Mouse (Mus musculus): ENCODE results near the gene Prpf38b. TPM values are rescaled to one million over a fixed set of nuclear protein-coding genes. Genes with fewer than 3 reads are reported as not detected.
"Not testable (repeated sequence)": the region's sequence is repeated elsewhere in the genome, so short reads cannot be mapped to it uniquely, and the experiment has no call there.

Prpf38b gene
- polyA plus RNA-seq, 1 experiment from 2014 or later = 78.5 TPM

DNA sequence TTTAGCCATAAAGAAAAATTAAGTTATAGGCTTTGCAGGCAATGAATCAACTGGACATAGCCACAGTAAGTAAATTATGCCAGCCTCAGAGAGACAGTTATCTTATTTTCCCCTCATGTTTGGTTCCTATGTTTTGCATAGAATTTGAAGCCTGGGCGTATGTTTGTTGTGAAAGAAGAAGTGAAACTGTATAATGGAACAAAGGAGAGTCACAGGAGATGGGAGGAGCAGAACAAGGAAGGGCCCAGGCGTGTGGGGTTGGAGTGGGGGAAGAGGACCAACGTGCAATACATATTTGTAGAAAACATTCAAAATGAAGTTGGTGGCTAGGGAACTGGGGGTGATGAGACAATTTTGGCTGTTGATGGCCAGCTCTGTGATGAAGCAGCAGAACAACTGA lies 11.4 kb downstream of the Prpf38b start:
- no peak for ATAC-seq (ENCODE audit: insufficient number of reproducible peaks, low FRiP score, low TSS enrichment, low read depth)

DNA sequence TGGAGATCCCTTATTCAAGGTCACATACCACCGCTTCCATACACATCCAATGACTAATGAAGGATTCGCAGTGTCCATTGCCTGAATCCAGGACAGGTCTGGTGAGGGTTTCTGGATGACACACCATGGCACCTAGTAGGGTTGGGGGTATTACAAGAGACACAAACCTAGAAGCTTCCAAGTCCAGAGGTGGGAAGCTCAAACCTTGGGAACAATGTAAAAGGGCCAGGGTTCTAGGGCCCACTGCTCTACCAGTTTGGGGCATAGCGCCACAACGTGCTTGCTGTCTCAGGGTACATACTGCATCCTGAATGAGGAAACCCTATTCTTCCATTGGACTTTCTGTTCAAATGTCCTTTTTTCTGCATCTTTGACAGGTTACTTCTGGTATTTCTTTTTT lies 12.9 kb downstream of the Prpf38b start:
- Histone ChIP-seq H3K4me2 (replicated peaks) (no peak overlapping the region), H3K27me3 (no peaks in the 10 kb centered on the region), H3K27ac (replicated peaks) (no peak overlapping the region), H3K4me1 (no peaks in the 10 kb centered on the region), H3K9me3 (replicated peaks) (no peaks in the 10 kb centered on the region), H3K9ac (no peak overlapping the region), H3K4me3 (replicated peaks) (no peak overlapping the region), H3K36me3 (peaks cover 19% of the 10 kb centered on the region)
- ATAC-seq (ENCODE audit: insufficient number of reproducible peaks, low FRiP score, low TSS enrichment, low read depth) = no peak
- 98% methylated on average over 4 of the region's 4 CpGs for WGBS

More for the DNA sequence above, 11.4 kb downstream of the Prpf38b start:
- Histone ChIP-seq H3K36me3 (peaks cover 34% of the 10 kb centered on the region), H3K4me1 (no peaks in the 10 kb centered on the region), H3K9ac (no peak overlapping the region), H3K4me2 (replicated peaks) (no peak overlapping the region), H3K27ac (replicated peaks) (no peak overlapping the region), H3K27me3 (no peaks in the 10 kb centered on the region), H3K9me3 (replicated peaks) (no peaks in the 10 kb centered on the region), H3K4me3 (replicated peaks) (no peak overlapping the region)
- 86% methylated on average over 3 of the region's 3 CpGs for whole genome bisulfite sequencing

DNA sequence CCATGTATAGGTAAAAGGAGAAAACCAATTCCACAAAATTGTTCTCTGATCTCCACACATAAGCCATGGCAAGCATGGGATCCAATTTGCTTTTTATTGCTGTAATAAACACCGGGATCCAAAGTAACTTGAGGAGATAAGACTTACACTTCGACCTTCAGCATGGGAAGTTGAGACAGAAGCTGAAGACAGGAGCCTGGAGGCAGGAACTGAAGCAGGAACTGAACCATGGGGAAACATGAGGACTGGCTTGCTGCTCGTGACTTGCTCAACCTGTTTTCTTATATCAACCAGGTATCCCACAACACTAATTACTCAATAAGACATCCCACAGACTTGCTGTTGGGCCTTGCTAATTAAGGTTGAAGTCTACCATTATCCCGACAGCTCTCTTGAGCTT lies 18.6 kb downstream of the Prpf38b start:
- H3K4me3 ChIP-seq (replicated peaks) = no peak overlapping the region
- no peaks in the 10 kb centered on the region for H3K4me1 ChIP-seq
- H3K9ac ChIP-seq = no peak overlapping the region
- no peaks in the 10 kb centered on the region for H3K9me3 ChIP-seq (replicated peaks)
- H3K4me2 ChIP-seq (replicated peaks) = no peak overlapping the region
- no peak overlapping the region for H3K27ac ChIP-seq (replicated peaks)
- no peaks in the 10 kb centered on the region for H3K27me3 ChIP-seq
- ATAC-seq (ENCODE audit: insufficient number of reproducible peaks, low FRiP score, low TSS enrichment, low read depth) = no peak
- H3K36me3 ChIP-seq = no peaks in the 10 kb centered on the region
- 54% methylated on average over 4 of the region's 4 CpGs for WGBS

DNA sequence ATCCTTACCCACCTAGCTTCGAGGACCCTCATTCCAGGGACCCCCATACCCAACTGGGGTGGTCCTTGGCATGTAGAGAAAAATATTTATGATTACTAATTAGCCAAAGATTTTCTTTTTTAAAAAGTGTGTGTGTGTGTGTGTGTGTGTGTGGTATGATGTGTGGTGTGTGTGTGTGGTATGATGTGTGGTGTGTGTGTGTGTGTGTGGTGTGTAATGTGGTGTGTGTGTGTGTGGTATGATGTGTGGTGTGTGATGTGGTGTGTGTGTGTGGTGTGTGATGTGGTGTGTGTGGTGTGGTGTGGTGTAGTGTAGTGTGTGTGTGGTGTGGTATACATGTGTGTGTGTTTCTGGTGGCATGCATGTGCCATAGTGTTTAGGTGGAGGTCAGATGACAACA lies 19.4 kb downstream of the Prpf38b start:
- no peak overlapping the region for H3K4me2 ChIP-seq (replicated peaks)
- H3K27ac ChIP-seq (replicated peaks) = no peak overlapping the region
- no peaks in the 10 kb centered on the region for H3K9me3 ChIP-seq (replicated peaks)
- H3K4me3 ChIP-seq (replicated peaks) = no peak overlapping the region
- no peaks in the 10 kb centered on the region for H3K4me1 ChIP-seq
- no peak overlapping the region for H3K9ac ChIP-seq
- no peaks in the 10 kb centered on the region for H3K36me3 ChIP-seq
- H3K27me3 ChIP-seq = no peaks in the 10 kb centered on the region
- ATAC-seq (ENCODE audit: insufficient number of reproducible peaks, low FRiP score, low TSS enrichment, low read depth) = no peak
- 73% methylated on average over 1 of the region's 1 CpGs for WGBS

DNA sequence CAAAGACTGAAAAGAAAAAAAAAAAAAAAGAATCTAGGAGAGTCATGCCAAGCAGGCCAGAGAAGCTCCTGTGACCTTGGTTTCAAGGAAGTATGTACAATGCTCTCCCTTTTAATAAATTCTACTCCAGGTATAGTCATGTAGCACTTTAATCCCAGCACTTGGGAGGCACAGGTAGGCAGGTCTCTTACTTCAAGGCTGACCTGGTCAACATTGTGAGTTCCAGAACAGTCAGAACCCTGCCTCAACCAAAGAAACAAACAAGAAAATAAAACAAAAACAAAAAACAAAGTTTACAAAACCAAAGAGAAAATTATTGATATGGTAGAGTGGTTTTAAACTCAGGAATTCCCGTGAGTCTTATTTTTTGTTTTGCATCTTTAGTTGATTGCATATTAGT lies 21.6 kb downstream of the Prpf38b start, which contains the start of gene Fndc7:
Gene Fndc7, minus strand, starts transcription at position 101 of the 400 bp plus-strand sequence.
- 80% methylated on average over 1 of the region's 1 CpGs for WGBS
- Histone ChIP-seq H3K4me1 (no peaks in the 10 kb centered on the region; the same call in 1 of the 2 replicates), H3K9me3 (replicated peaks) (no peaks in the 10 kb centered on the region), H3K4me3 (replicated peaks) (no peak within 1 kb of the TSS), H3K4me2 (replicated peaks) (no peak within 1 kb of the TSS), H3K27ac (replicated peaks) (no peak within 1 kb of the TSS), H3K36me3 (no peaks in the 10 kb centered on the region), H3K9ac (no peak within 1 kb of the TSS), H3K27me3 (no peaks in the 10 kb centered on the region)
- no peak for ATAC-seq (ENCODE audit: insufficient number of reproducible peaks, low FRiP score, low TSS enrichment, low read depth)

DNA sequence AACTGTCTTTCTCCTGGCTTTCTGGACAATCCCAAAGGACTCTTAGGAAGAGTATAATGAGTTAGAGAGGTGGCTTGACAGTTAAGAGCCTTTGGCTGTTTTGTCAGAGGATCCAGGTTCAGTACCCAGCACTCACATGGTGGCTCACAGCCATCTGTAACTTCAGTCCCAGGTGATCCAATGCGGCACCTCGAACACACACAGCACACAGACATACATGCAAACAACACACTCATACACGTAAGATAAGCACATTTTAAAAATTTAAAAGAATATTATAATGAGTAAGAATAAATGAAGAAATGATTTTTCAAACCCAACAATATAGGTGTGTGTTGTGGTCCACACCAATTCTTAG lies 23.9 kb downstream of the Prpf38b start:
- no peaks in the 10 kb centered on the region for H3K27me3 ChIP-seq
- H3K36me3 ChIP-seq = no peaks in the 10 kb centered on the region
- no peaks in the 10 kb centered on the region for H3K9me3 ChIP-seq (replicated peaks)
- no peak overlapping the region for H3K4me2 ChIP-seq (replicated peaks)
- no peaks in the 10 kb centered on the region; the same call in 1 of the 2 replicates for H3K4me1 ChIP-seq
- H3K9ac ChIP-seq = no peak overlapping the region
- H3K27ac ChIP-seq (replicated peaks) = no peak overlapping the region
- no peak for ATAC-seq (ENCODE audit: insufficient number of reproducible peaks, low FRiP score, low TSS enrichment, low read depth)
- WGBS = 94% methylated on average over 3 of the region's 3 CpGs
- H3K4me3 ChIP-seq (replicated peaks) = no peak overlapping the region

DNA sequence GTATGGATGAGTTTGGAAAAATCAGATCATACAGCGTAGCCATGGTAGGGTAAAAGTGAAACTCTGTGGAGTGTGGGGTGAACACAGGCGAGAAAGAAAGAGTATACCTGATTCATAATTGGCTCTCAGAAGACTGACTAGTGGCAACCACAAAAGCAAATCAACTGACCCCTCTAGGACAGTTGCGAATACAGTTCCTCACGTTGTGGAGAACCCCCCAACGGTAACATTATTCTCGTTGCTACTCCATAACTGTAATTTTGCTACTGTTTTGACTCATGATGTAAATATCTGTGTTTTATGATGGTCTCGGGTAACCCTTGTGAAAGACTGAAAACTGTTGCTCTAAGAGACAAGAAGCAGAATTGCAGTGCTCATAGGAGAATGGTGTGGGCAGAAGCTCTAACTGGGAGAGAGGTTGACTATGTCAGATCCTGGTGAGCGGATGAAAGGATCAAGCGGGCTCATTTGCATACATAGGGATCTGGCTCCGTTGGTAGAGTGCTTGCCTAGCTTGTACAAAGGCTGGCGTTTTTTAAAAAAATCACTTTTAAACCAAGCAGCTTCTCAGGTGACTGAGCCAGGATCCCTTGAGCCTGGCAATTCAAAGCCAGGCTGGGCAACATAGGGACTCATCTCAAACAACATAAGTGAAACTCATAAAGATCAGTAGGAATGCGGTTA lies 24.5 kb downstream of the Prpf38b start:
- no peaks in the 10 kb centered on the region; the same call in 1 of the 2 replicates for H3K4me1 ChIP-seq
- no peaks in the 10 kb centered on the region for H3K9me3 ChIP-seq (replicated peaks)
- H3K4me2 ChIP-seq (replicated peaks) = no peak overlapping the region
- no peak for ATAC-seq (ENCODE audit: insufficient number of reproducible peaks, low FRiP score, low TSS enrichment, low read depth)
- no peaks in the 10 kb centered on the region for H3K27me3 ChIP-seq
- H3K9ac ChIP-seq = no peak overlapping the region
- H3K4me3 ChIP-seq (replicated peaks) = no peak overlapping the region
- WGBS = 70% methylated on average over 12 of the region's 12 CpGs
- no peaks in the 10 kb centered on the region for H3K36me3 ChIP-seq
- H3K27ac ChIP-seq (replicated peaks) = no peak overlapping the region

DNA sequence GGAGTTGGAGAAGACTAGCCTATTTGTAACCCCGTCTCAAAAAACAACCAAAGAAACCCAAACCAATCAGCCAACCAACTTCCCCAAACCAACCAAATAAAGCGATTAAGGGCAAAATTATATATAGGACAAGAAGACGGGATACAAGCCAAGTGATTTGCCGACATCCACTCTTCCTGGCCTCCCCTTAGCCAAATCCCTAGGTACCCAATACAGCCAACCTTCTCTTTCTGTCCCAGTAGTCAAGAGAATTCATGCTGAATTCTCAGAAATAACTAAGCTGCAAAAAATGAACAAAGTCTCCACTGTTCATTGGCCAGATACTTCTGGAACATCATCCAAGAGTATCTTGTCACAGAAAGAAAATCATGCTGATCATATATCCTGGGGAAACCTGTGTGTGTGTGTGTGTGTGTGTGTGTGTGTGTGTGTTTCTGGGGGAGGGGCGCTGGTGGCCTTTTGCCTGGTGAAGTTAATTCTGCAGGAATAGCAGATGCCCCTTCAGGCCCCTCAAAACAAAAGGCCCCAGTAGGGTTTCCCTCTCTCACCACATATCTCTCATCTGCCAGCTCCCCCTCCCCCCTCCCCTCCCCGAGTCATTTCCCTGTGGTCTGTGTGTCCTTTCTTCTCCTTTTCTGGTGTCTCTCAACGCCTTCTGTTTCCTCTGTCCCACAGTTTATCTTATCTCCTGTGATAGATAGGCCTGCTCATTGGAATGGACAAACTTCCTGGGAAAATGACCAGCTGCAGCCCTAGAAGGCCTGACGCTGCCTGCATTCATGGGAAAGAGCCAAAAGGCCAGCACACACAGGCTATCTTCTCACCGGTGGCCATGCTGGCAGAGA lies 25.6 kb downstream of the Prpf38b start:
- Histone ChIP-seq H3K27ac (replicated peaks) (no peak overlapping the region), H3K36me3 (no peaks in the 10 kb centered on the region), H3K9ac (no peak overlapping the region), H3K9me3 (replicated peaks) (no peaks in the 10 kb centered on the region), H3K4me2 (replicated peaks) (no peak overlapping the region), H3K27me3 (no peaks in the 10 kb centered on the region), H3K4me1 (peaks cover 5% of the 10 kb centered on the region), H3K4me3 (replicated peaks) (no peak overlapping the region)
- no peak for ATAC-seq (ENCODE audit: insufficient number of reproducible peaks, low FRiP score, low TSS enrichment, low read depth)
- 53% methylated on average over 9 of the region's 9 CpGs for WGBS

DNA sequence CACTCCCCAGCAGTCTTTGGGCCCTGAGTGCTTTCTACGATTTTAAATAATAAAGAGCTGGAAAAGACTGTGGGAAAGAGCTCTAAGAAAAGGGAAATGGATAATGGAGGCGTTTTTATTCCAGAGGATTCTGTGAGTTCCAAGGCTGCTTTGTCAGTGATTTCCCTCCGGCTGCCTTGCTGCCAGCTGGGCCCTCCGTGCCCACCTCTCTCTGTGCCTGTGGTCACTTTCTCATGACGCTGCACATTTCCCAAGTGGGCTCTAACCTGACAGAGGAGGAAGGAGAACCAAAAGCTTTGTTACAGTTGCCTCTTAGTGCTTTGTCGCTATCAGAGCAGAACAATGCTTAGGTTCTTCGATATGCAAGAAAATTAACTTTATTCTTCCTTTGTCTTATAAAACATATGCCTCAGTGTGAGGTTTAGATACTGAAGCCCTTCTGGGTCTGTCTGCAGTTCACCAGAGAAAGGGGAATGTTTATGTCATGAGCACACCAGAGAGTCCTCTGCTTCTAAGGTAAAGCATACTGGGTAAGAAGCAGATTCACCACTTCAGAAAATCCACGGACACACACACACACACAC lies 26.7 kb downstream of the Prpf38b start:
- no peak overlapping the region for H3K4me2 ChIP-seq (replicated peaks)
- ATAC-seq (ENCODE audit: insufficient number of reproducible peaks, low FRiP score, low TSS enrichment, low read depth) = no peak
- no peaks in the 10 kb centered on the region for H3K36me3 ChIP-seq
- H3K9me3 ChIP-seq (replicated peaks) = no peaks in the 10 kb centered on the region
- 67% methylated on average over 8 of the region's 8 CpGs for WGBS
- H3K4me1 ChIP-seq = peaks cover 11% of the 10 kb centered on the region
- no peak overlapping the region for H3K9ac ChIP-seq
- no peak overlapping the region for H3K4me3 ChIP-seq (replicated peaks)
- no peaks in the 10 kb centered on the region for H3K27me3 ChIP-seq
- no peak overlapping the region for H3K27ac ChIP-seq (replicated peaks)

DNA sequence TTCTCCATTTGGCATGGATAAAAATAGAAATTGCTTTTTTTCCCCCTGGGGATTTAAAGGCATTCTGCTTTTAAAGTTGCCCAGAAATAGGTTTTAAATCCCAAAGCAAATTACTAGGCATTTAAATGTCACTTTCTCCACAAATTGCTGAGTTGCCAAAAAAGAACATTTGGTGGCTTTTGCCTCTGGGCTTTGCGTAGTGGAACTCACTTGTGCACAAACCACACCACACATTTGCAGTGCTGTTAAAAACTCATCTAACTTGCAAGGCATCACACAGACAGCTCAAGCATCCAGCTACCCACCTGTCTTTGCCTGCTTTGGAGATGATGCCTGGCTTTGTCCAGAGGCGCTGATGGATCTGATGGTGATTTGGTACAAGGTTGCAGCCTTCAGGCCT lies 28.5 kb downstream of the Prpf38b start:
- no peak overlapping the region for H3K9ac ChIP-seq
- H3K36me3 ChIP-seq = no peaks in the 10 kb centered on the region
- H3K4me1 ChIP-seq = peaks cover 19% of the 10 kb centered on the region
- H3K4me3 ChIP-seq (replicated peaks) = no peak overlapping the region
- no peak overlapping the region for H3K27ac ChIP-seq (replicated peaks)
- no peaks in the 10 kb centered on the region for H3K27me3 ChIP-seq
- H3K9me3 ChIP-seq (replicated peaks) = no peaks in the 10 kb centered on the region
- WGBS = 58% methylated on average over 2 of the region's 2 CpGs
- ATAC-seq (ENCODE audit: insufficient number of reproducible peaks, low FRiP score, low TSS enrichment, low read depth) = no peak
- H3K4me2 ChIP-seq (replicated peaks) = no peak overlapping the region

DNA sequence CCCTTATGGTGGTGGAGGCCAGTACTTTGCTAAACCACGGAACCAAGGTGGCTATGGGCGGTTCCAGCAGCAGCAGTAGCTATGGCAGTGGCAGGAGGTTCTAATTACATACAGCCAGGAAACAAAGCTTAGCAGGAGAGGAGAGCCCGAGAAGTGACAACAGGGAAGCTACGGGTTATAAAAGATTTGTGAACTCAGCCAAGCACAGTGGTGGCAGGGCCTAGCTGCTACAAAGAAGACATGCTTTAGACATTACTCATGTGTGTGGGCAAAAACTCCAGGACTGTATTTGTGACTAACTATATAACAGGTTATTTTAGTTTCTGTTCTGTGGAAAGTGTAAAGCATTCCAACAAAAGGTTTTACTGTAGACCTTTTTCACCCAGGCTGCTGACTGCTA lies 29.7 kb downstream of the Prpf38b start:
- H3K27ac ChIP-seq (replicated peaks) = peak overlapping the region; percentile 59; the same call in 1 of the 2 replicates
- H3K36me3 ChIP-seq, H3K27me3 ChIP-seq: not testable (repeated sequence)

More for the DNA sequence above, 29.7 kb downstream of the Prpf38b start:
- not testable (repeated sequence) for H3K9ac ChIP-seq; H3K9me3 ChIP-seq (replicated peaks); H3K4me3 ChIP-seq (replicated peaks); H3K4me2 ChIP-seq (replicated peaks); ATAC-seq (ENCODE audit: insufficient number of reproducible peaks, low FRiP score, low TSS enrichment, low read depth)
- H3K4me1 ChIP-seq = peaks cover 19% of the 10 kb centered on the region
- 25% methylated on average over 4 of the region's 4 CpGs for WGBS
